Mouse (Mus musculus) E14TG2a.4 (cell line): ENCODE measurements around the gene Vps8.

Experiments used
- CTCF ChIP-seq: conservative IDR thresholded peaks from 2 replicates; pipeline ENCODE4 v1.5.1; 2014; ENCODE audit warnings: low read length
- NANOG ChIP-seq: IDR thresholded peaks from 2 replicates; pipeline ENCODE4 v1.6.1; 2014; ENCODE audit warnings: borderline replicate concordance, low read length, mixed read lengths
- POU5F1 ChIP-seq: IDR thresholded peaks from 2 replicates; pipeline ENCODE4 v1.6.1; 2014; ENCODE audit warnings: low read length, borderline replicate concordance

DNA sequence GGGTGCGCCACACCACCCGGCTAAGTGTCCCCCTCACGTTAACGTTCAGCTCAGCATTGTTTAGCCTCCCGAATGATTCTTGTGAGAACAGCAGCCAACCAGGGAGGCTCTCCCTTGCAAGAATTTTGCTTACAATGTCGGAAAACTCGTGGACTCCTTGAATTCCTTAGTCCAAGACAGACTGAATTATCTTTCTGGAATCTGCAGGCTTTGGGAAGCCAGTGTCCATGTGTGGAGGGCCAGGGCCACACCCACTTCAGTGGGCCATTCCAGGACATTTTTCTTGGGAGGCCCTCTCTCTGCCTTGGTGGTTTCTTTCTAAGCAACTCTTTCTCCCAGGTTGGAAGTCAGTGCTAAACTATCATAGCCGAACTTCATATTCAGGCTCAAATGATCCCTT lies 46.6 kb upstream of the Vps8 start:
- TF ChIP-seq CTCF (no peak), POU5F1 (no peak), NANOG (no peak)
